Mouse (Mus musculus) cortical plate, adult 2 months (tissue): Measurements from ENCODE around the gene Armc2.

ENCODE experiments used
- CTCF ChIP-seq: fragments of 200-500 bp; IDR thresholded peaks from 2 replicates; pipeline ENCODE4 v1.5.1; 2011; ENCODE audit warnings: mild to moderate bottlenecking, control low read depth, low read length; ENCODE audit not compliant: insufficient read depth; ENCODE audit errors: extremely low read depth
- POLR2A ChIP-seq: fragments of 200-500 bp; IDR thresholded peaks from 2 replicates; pipeline ENCODE4 v1.6.1; 2011; ENCODE audit warnings: mild to moderate bottlenecking, low read length, control low read depth; ENCODE audit not compliant: insufficient read depth; ENCODE audit errors: extremely low read depth

DNA sequence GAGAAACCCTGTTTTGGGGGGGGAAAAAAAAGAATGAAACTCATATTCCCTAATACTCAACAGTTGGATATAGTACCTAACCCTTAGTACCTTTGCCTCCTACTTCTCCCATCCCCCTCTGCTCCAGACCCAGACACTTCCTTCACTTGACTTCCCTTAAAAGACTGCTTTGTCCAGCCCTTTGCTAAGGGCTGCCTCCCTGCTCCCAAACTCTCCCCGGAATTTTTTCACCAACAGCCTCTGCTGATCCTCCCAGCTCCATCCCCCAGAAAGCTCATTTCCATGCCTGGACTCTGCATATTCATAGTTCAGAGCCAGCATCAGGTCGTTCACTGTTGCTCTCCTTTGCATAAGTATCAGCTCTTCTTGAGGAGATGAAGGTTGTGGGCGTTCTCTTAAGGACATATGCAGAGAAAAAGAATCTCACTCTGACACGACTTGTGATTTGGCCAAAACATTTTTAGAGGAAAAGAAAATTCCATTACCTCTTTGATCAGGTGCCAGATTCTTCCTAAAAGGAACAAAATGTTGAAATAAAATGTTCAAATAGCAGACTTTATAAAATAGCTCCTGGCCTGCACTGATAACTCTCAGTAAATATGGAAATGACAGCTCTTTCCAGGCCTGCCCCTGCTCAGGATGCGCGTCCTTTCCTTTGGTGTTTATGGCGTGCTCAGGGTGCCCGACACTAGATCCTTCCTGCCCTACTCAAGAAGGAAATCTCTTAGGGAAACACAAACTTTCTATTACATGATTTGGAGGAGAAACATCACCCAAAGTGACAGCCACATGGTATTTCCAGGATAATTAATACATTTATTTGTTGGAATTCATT lies 134.3 kb downstream of the Armc2 start:
- TF ChIP-seq POLR2A (no peak), CTCF (no peak)
